Mouse (Mus musculus): Measurements from ENCODE around the gene Dync1i1.

The Dync1i1 gene

DNA sequence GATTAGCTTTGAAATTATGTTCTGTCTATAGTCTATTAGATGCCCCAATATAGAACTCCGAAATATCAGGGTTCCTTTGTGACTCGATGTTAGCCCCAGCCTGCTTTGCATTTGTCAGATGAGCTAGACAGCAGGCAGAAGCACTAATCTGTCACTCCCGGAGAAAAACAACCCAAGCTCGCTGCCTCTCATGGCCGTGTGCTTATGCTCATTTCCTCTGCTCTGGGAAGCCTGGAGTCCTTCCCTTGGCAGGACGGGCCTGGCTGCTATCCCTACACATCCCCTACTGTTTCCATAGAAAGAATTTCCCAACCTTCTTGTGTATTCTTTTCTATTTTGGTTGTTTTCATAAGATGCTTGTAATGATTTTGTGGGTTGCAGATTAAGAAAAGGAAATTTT lies 130.1 kb downstream of the Dync1i1 start:
- DNase-seq (ENCODE audit: low spot score in 2 of 2): no peak

DNA sequence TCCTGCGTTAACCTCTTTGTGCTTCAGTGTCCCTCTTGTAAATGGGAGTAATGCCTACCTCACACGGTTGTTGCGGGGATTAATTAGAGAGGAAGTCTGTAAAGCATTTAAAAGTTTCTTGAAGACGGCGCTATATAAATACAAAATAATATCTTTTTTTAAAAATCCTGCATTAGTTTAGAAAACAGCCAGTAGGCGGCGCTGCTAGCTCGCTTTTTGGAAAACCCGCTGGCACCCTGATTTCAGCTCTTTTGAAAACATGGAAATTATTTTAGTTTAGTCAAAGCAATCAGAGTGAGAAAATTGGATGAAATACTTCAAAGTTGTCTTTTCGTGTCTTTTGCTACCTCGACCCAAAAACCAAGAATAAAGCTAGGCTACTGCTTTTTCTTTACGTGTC lies 132.9 kb downstream of the Dync1i1 start:
- peak; percentile 39 to 66 for DNase-seq (ENCODE audit: low spot score in 2 of 2)

DNA sequence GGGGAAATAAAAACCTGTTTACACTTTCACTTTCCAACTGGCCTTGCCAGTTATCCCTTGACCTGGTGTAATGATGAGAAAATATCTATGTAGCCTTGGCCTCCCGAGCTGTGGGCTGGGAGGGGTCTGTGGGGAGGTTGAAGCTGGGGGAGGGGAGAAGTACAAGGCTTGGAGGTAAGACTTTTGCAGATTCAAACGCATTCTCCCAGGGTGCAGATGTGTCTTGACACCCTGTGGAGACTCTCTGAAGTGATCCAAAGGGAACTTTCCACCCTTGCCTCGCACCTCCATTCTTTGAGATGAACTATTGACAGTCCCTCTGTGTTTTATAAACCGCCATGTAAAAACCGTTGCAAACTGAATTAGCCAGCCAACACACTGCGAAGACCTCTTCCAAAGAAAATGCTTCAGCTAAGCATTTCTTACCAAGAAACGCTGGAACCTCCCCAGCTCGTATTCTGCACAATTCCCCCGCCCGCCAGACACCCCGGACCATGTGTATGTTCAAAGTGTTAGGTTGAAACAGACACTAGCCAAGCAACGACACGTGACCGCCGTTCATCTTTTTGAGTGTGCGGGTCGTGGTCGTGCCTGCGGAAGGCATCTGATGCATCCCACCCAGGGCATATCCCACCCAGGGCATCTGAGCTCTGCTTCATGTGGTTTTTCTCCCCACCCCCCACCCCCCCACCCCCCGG lies 133.6 kb downstream of the Dync1i1 start:
- DNase-seq (ENCODE audit: low spot score in 2 of 2): no peak

DNA sequence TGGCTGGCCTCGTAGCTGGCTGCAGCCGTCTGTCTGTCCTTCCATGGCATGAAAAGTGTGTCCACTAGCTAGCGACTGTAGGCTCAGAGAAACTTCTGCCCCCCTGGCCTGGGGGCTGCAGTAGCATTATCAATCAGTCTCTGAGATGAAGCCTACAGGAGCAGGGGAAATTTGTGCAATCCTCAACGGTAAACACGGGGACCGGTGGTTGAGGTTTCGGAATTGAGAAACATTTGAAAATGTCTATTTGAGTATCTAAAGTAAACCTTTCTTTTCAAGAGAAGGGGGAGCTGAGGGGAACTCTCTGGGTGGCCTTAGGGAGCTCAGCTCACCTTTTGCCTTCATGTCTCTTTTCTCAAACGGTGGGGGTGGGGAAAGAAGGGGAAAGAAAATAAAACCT lies 134.2 kb downstream of the Dync1i1 start:
- no peak for DNase-seq (ENCODE audit: low spot score in 2 of 2)

DNA sequence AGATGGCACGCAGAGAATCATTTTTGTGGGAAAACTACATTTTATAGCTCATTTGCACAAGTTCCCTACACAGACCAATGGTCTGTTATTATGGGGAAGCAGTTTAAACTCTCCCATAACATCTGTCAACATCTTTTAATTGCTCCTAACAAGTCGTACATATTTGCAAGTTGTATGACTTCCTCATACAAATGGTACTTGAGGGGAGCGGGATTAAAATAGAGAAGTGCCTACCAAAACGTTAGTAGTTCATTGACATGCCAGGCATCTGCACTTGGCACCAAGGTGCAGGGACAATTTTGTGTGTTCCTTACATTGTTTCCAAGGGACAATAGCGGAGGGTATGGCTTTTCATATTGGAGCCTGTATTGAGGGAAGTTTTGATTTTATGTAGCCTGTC lies 140.7 kb downstream of the Dync1i1 start:
- DNase-seq (ENCODE audit: low spot score in 2 of 2): no peak

DNA sequence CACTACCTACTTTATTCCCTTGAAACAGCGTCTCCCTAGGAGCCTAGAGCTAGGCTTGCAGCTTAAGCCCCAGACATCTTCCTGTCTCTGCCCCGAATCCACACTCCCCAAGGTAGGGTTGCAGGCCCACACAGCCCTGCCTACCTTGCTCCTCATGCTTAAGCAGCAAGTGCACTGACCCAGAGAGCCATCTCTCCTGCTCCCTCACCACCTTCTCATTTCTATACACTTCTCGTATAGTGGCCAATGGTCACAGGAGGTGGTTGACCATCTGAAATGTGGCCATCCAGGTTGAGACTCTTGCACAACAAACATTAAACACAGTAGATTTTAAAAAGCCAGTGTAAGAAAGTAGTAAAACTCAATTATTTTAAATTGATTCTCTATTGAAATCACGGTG lies 141.8 kb downstream of the Dync1i1 start:
- DNase-seq (ENCODE audit: low spot score in 2 of 2): no peak

DNA sequence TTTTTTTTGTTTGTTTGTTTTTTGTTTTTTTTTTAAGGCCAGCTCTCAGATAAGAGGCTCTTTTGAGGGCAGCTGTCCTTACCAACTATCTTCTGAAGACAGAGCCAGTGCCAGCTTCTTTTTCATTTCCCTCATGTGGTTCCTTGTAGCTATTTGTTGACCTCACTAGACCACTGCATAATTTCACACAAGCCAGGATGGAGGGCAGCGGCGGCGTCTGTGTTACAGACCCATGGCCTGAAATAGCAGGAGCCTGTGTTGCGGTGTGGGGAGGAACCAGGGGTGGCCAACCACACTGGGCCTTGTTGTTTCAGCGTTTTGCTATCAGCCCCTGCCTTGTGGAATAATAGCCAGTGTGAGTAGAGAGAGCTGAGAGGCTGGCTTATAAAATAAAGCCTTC lies 145.6 kb downstream of the Dync1i1 start:
- DNase-seq (ENCODE audit: low spot score in 2 of 2): no peak

DNA sequence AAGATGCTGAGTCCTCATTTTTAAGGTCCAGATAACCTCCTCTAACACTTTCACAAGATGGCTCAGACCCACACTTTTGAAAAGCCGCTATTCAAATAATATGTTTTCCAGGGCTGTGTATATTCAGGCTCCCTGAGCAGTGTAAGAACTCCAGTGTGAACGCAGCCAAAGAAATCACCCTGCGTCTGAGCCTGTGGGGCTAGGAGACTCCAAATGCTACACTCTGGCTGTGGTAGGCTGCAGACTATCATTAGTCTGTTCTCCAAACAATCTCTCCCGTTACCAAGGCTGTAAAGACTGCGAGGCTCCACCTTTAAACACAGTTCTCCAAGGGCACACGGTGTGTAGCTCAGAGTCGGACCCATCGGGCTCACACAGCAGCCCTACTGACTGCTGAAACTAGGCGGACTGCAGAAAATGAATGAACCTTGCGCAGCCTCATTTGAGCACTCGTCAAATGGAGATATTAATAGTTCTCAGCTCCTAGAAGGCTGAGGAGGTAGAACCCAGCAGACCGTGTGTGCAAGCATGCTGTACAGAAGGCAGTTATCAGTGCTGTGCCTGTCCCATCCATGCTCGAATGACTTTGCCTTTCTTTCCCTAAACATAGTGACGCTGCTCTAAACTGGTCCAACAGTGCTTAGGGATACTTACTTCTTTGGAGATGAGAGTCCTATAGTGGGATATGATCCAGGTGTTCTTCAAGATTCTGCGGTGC lies 146.3 kb downstream of the Dync1i1 start:
- DNase-seq (ENCODE audit: low spot score in 2 of 2): no peak

DNA sequence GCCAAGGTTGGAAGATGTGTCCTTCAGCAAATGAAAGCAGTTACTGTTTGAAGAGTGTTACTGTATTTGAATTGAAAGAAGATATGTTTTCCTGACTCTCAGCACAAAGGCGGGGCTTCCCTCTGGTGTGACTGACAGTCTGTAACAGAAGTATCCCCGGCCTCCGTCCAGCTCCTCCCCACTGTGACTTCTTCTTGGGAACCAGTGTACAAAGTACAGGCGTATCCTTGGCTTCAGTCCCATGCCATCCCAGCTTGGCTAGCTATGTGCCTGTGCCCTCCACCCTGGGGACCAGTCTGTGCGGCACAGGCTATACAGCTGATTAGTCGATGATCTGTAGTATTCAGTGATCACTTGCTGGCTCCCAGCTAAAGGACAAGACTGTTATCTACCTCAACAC lies 163.9 kb downstream of the Dync1i1 start:
- DNase-seq (ENCODE audit: low spot score in 2 of 2): no peak

DNA sequence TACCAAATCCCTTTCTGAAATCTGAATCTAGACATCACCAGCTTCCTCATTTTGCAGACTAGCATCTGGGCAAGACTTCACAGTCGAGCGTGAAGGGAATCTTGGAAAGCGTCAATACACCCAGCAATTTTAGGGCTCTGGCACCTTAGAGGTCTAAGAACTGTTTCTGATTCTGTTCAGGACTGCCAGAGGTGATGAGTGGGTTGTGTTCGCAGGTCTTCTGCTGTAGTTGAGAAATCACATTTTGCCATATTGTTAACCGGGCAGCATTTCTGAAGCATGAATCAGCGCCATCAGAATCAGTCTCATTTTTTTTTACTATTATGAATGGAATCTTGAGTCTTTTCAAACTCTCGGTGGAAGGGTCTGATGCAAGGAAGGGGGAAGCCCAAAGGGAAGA lies 185.9 kb downstream of the Dync1i1 start:
- DNase-seq (ENCODE audit: low spot score in 2 of 2): peak; percentile 36 to 48

DNA sequence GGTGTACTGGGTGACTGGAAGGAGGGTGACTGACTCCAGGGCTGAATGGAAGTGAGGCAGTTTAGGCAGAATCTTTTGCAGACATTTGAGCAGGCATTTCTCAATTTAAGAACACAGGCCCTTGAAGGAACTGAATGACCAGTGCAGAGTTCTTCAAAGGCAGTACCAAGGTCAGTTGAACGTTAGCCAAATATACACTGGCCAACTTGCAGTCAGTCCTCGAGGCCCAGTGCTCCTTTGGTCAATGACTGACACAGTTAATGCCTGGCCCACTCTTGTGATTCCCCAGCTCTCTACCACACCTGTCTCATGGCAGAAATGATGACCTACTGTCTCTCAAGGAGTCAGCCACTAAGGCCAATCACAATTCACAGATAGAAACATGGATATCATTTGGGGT lies 189.6 kb downstream of the Dync1i1 start:
- no peak for DNase-seq (ENCODE audit: low spot score in 2 of 2)

DNA sequence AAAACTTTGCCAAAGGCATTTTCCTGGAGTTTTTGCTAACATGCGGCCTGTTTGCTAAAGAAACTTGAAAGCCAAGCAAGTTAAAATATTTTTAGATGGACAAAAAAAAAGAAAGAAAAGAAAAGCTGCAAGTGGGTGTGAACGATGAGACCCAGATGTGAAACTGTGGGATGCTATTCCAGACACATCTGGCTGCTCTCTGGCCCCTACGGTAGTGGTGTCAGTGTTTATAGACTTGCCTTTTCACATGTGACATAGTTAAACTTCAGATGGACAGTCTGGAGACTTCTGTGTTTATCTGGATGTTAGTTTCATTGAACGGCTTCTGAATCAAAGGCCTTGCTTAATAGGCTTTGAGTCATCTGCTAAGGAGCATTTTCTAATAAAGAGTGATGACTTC lies 195.2 kb downstream of the Dync1i1 start:
- DNase-seq (ENCODE audit: low spot score in 2 of 2): no peak

DNA sequence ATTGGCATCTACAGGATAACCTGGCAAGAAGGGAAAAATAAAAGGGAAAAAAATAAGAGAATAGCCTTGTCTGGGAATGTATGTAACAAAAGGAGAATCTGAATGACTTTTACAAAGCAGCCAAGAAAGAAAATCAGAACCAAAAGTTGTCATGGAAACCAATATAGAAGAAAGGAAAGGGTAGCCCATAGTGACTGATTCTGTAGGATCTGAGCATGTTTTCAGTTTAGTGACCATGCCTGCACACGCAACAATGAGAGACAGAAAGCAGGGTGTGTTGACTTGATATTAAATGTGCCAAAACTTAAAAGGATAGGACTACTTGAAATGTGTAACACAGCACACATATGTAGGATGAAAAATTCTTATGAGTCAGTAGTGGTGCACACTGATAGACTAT lies 197.2 kb downstream of the Dync1i1 start:
- DNase-seq (ENCODE audit: low spot score in 2 of 2): no peak

DNA sequence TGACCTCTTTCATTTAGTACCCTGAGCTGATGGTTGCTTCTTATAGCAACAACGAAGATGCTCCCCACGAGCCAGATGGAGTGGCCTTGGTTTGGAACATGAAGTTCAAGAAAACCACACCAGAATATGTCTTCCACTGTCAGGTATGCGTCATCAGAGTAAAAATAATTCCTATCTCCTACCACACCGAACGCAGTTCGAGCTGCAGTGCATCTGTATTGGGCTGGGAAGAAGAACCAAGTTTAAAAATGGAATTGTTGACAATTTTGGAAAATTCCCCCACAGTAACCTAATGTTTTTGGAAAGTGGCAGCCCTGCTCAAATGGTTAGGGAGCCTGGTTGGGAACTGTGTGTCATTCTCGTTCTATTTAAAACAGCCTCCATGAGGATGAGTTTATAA lies 197.7 kb downstream of the Dync1i1 start:
- DNase-seq (ENCODE audit: low spot score in 2 of 2): peak in 1 of 2 experiments; percentile 23

DNA sequence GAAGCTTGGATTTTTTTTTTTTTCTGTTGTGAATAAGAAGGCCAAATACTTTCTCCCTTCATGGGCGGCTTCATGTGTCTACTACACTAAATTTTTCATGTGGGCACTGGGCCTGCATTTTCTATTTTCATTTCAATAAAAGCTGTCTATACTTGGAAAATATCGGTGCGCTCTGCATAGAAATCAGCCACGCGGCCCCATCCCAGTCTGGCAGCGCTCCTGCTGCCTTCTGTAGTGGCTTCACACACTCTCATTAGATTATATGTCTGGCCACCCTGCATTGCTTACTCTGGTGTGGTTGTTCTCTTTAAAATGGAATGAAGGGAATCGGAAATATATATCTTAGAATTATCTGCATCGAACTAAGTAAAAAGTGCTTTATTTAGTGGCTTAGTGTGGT lies 204.7 kb downstream of the Dync1i1 start:
- peak; percentile 31 to 34 for DNase-seq (ENCODE audit: low spot score in 2 of 2)

DNA sequence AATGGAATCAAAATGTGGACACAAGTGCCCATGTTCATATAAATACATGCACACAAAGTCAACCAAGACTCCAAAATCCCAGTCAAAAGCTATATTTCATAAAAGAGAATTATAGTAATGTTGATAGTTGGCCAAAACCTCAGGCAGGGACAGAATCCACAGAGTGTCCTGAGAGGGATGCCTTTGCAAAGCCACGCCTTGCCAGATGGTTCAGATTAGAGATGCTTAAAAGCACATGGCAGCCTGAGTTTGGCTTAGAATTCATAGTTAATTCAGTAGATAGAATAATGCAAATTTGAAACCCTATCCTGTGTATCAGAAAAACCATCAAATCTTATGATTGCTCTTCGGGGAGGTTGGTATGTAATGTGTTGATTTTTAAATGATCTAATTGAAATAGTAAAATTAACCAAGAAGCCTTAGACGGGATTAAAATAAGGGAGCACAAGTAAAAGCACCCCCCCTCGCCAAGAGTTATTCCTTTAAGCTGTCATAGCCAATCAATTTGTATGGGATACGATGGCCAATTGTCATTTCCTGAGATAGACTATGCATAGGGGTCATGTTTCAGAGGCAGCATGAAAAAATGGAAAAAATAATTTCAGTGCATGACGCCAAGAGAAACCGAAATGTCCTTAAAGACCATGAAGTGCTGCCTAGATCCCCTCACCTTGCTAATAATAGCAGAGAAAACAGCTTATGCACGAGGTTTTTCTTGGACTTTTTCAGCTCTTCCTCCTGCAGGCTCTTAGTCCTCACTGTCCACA lies 210.3 kb downstream of the Dync1i1 start:
- no peak for DNase-seq (ENCODE audit: low spot score in 2 of 2)

DNA sequence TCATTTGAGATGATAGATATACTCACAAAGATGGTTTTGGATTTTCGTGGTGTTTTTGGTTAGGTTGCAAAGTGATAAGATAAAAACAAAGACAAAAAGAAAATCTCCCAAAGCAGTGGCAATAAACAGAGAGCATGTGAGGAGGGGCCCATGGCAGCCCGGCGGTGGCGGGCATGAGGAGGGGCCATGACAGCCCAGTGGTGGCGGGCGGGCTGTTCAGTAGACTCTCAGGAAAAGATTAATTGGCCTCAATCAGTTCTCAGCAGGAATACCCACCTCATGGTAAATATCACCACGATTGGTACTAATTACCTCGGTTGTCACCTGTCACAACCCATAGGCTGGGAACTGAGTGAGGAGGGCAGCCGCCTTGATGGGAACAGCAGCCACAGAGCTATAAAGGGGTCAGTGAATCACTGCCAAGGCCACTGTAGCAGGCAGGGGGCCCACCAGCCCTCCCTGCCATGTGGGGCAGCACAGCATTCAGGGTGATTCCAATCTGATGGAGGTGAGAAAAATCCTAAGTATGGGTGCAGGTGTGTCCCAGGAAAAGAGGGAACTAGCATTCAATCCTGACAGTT lies 224.5 kb downstream of the Dync1i1 start:
- no peak for DNase-seq (ENCODE audit: low spot score in 2 of 2)

DNA sequence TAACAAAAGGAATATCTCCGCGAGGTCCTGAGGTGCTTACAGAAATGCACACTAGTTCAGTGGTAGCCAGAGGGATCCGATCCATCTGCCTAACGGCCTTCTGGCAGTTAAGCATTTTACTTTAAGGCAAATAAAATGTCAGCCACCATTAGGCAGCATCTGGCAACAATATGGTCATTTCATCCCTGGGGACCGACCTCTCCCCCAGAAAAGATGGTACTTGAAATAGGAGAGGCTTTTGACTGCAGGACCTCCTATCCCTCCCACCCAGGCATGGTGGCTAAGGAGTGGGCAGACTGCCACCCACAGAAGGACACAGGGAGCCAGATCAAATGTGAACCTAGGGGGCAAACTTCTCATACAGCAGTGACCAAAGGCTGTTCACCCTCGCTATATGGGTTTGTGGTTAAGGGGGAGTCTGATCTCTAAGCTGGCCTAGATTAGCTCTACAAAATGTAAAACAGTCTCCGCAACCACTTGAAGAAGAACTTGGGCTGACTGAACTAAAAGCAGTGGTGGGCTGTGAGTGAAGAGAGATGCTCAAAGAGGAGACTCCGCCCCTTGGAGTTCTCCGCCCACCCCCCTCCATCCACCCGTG lies 231.0 kb downstream of the Dync1i1 start:
- no peak for DNase-seq (ENCODE audit: low spot score in 2 of 2)

DNA sequence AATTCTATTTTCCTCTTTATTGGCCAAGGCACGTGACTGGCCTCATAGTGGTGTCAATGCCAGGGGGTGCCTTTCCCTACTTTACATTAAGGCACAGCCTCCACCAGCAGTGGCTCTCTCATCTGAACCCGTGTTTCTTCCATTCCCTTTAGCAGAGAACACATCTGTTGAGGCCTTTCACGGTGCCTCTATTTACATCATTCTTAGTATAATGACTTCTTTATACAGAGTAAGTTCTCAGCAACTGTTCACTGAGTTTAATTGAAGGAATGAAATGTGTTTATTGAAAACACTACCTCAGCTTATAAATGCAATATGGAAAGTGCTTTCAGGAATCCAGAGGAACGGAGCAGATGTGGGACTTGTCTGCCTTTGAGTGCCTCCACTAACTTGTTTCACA lies 235.3 kb downstream of the Dync1i1 start:
- DNase-seq (ENCODE audit: low spot score in 2 of 2): no peak

DNA sequence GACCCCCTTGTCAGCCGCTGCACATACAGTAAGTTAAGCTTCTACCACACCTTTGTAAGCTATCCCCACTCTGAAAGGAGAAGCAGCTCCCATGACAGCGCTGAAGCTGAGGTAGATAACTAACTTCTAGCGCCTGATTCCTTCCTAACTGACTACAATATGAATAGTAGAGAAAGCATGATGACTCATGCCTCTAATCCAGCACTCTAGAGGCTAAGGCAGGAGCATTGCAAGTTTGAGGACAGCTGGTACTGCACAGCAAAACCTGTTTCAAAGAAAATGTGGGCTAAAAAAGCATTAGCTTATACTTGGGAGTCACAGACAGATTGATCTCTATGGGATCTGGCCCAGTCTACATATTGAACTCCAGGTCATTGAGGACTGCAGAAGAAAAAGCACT lies 236.5 kb downstream of the Dync1i1 start:
- no peak for DNase-seq (ENCODE audit: low spot score in 2 of 2)

DNA sequence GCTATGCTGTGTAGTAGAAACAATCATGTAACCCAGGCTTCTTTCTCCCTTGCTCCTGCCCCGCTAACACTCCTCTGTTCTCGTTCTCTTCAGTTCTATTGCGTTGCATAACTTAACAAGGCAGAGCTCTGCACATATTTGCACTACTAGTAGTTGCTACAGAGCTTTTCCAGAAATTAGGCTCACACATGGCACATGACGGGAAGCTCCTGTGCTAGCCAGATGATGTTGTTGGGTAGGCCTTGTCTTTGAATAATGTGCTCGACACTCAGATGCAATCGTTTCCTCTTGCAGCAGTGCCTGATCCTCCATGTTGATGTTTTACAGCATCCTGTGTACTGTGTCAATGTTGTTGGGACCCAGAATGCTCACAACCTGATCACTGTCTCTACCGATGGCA lies 240.9 kb downstream of the Dync1i1 start:
- no peak for DNase-seq (ENCODE audit: low spot score in 2 of 2)

DNA sequence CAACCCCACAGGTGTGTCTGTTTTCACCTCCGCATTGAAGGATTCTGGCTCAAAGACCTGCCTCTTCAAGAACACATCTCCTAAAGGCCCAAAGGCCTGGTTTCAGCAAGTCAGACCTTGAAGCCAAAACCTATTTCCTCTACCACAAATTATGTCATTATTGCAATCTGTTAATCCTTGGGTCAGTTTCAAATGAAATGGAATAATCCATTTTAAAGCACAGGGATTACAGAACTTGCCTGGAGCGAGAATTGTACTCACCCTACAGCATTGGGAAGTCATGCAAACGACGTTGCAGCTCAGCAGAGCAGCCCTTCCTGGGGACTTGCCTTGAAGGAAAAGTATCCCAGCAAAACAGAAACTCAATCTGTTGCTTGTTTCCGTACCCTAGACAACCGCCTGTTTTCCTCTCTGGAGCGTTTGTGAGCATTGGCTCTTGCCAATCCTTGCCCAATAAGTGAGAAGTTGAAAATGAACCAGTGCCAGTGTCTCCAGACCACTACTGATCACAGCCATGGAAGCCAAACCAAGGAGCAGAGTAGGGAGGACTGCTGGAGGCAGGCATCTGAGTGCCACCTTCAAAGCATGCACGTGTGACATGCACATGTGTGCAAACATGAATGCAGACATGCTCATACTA lies 241.5 kb downstream of the Dync1i1 start:
- no peak for DNase-seq (ENCODE audit: low spot score in 2 of 2)
